Mouse (Mus musculus): Measurements from ENCODE around the gene Ssbp4.

DNA sequence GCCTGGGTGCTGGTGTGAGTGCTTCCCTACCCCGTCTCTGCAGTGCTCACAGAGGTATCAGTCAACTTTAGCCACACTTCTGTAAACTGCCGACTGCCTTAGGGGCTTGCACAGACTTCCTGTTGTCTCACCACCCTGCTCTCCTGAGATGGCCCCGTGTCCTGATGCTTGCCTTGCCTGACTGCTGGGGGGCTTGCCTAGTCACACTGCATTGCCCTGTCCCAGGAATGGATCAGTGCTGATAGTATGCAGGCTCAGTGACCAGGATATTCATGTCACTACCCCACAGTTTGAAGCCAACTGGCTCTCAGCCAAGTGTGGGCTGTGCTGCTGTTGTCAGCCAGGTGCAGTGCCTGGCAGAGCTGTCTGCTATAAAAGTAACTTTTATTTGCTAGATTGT is 43.1 kb downstream of the Ssbp4 start:
- TF ChIP-seq GATA1 (IDR thresholded peaks at IDR 0.05; ENCODE audit: borderline replicate concordance, low read length) (no peak), FLI1 (IDR thresholded peaks at IDR 0.05; ENCODE audit: low read length) (no peak)
